In genomic region chr17:14503670-14504069, GRCm38 (mm10) we compare ENCODE assay signal across 19 mouse cellular contexts.
"Had no signal": no experiment of that assay in that cellular context is flagged by ENCODE, and none has a peak within 500 bp of the region (broad histone marks: within the 10 kb centered on the region; RNA-seq: fewer than 3 reads in every experiment).

No protein-coding gene starts in this region.

- H3K27ac ChIP-seq: midbrain, embryonic 10.5 days; midbrain, embryonic 12.5 days; neural tube, embryonic 13.5 days; neural tube, embryonic 15.5 days had no signal

- H3K4me2 ChIP-seq: lung, embryonic 14.5 days; midbrain, embryonic 12.5 days; neural tube, embryonic 13.5 days; neural tube, embryonic 15.5 days had no signal

- H3K4me3 ChIP-seq: midbrain, embryonic 10.5 days; midbrain, embryonic 12.5 days; myocyte; neural tube, embryonic 13.5 days; neural tube, embryonic 15.5 days had no signal

- ATAC-seq: midbrain, embryonic 16.5 days had no signal

- H3K27me3 ChIP-seq: midbrain, embryonic 12.5 days; neural tube, embryonic 13.5 days; neural tube, embryonic 15.5 days had no signal

- H3K4me1 ChIP-seq: midbrain, embryonic 10.5 days; midbrain, embryonic 12.5 days; neural tube, embryonic 13.5 days; neural tube, embryonic 15.5 days had no signal

- DNase-seq: lung, adult 18-20 months; lung, embryonic 14.5 days; lung, postnatal 10 days; lung, postnatal 4 days; midbrain, embryonic 14.5 days; retina, postnatal 1 day; right cerebral cortex, adult 18-20 months; right cerebral cortex, postnatal 25 days; right cerebral cortex, postnatal 4 days; spleen, adult 18-20 months; thymus, adult 18-20 months; thymus, postnatal 14 days; thymus, postnatal 36 days had no signal

- H3K9ac ChIP-seq: lung, embryonic 14.5 days; midbrain, embryonic 12.5 days; neural tube, embryonic 13.5 days; neural tube, embryonic 15.5 days had no signal

- H3K9me3 ChIP-seq: midbrain, embryonic 10.5 days; midbrain, embryonic 12.5 days; neural tube, embryonic 13.5 days; neural tube, embryonic 15.5 days had no signal

- H3K36me3 ChIP-seq: midbrain, embryonic 10.5 days; midbrain, embryonic 12.5 days; neural tube, embryonic 13.5 days; neural tube, embryonic 15.5 days had no signal
